Mouse (Mus musculus) right cerebral cortex, postnatal 4 days (tissue): ENCODE results near the gene Katnal1.

Experiments
- DNase-seq: peaks from one replicate; pipeline ENCODE4 v3.0.0-alpha.2; 2022

The Katnal1 gene

GRCm38 (mm10) chr5:148867766-148868165 lies 61.4 kb downstream of the Katnal1 start:
- no peak for DNase-seq

GRCm38 (mm10) chr5:148867171-148867570 lies 61.9 kb downstream of the Katnal1 start:
- DNase-seq = no peak

GRCm38 (mm10) chr5:148866571-148866970 lies 62.5 kb downstream of the Katnal1 start:
- no peak for DNase-seq

GRCm38 (mm10) chr5:148863409-148863808 lies 65.7 kb downstream of the Katnal1 start:
- DNase-seq = no peak

GRCm38 (mm10) chr5:148862853-148863252 lies 66.3 kb downstream of the Katnal1 start:
- no peak for DNase-seq

GRCm38 (mm10) chr5:148862136-148862535 lies 67.0 kb downstream of the Katnal1 start:
- DNase-seq = no peak

GRCm38 (mm10) chr5:148857522-148857921 lies 71.6 kb downstream of the Katnal1 start:
- no peak for DNase-seq

GRCm38 (mm10) chr5:148855047-148855446 lies 74.1 kb downstream of the Katnal1 start:
- no peak for DNase-seq

- DNase-seq = no peak
Observed at GRCm38 (mm10) chr5:148854166-148854565, 75.0 kb downstream of the Katnal1 start.

- no peak for DNase-seq
Observed at GRCm38 (mm10) chr5:148849516-148849915, 79.6 kb downstream of the Katnal1 start.

- DNase-seq = no peak
Observed at GRCm38 (mm10) chr5:148847032-148847431, 82.1 kb downstream of the Katnal1 start.

- DNase-seq = no peak
Observed at GRCm38 (mm10) chr5:148837069-148837468, 92.1 kb downstream of the Katnal1 start.

GRCm38 (mm10) chr5:148831596-148832257 lies 97.4 kb downstream of the Katnal1 start:
- peak; percentile 83 for DNase-seq

GRCm38 (mm10) chr5:148831141-148831547 lies 98.0 kb downstream of the Katnal1 start:
- DNase-seq = no peak

GRCm38 (mm10) chr5:148825732-148826131 lies 103.4 kb downstream of the Katnal1 start:
- no peak for DNase-seq

- DNase-seq = peak; percentile 12
Observed at GRCm38 (mm10) chr5:148822772-148823171, 106.3 kb downstream of the Katnal1 start.
